Mouse (Mus musculus) embryonic facial prominence, embryonic 14.5 days (tissue): ENCODE data around the gene Btbd16. TPM values are rescaled to one million over a fixed set of nuclear protein-coding genes. Genes with fewer than 3 reads are reported as not detected.
A peak's percentile ranks its signal among the peaks of the same experiment; 100 is the strongest.

Source experiments
- ATAC-seq: fragments of 200-750 bp; cut with Nextera tagmentation; 2 replicates; pipeline ENCODE4 v1.8.0; 2017; ENCODE audit warnings: low read depth, moderate number of reproducible peaks, moderate TSS enrichment
- DNase-seq: peaks from one replicate; pipeline ENCODE4 v3.0.0-alpha.2; 2015; ENCODE audit warnings: low spot score
- H3K27ac ChIP-seq: fragments of 300-500 bp; sonication (generic); replicated peaks from 2 replicates; pipeline ENCODE4 v1.5.1; 2014; ENCODE audit warnings: low read depth, mild to moderate bottlenecking, low read length, moderate library complexity
- H3K27me3 ChIP-seq: fragments of 300-500 bp; sonication (generic); replicated peaks from 2 replicates; pipeline ENCODE4 v1.6.1; 2014; ENCODE audit warnings: low read length; ENCODE audit not compliant: control insufficient read depth, insufficient read depth
- H3K36me3 ChIP-seq: fragments of 300-500 bp; sonication (generic); 2 replicates; pipeline ENCODE4 v1.6.1; 2014; ENCODE audit warnings: low read length, mixed read lengths; ENCODE audit not compliant: control insufficient read depth, insufficient read depth
- H3K4me1 ChIP-seq: fragments of 300-500 bp; sonication (generic); 2 replicates; pipeline ENCODE4 v1.6.1; 2014; ENCODE audit warnings: antibody characterized with exemption, low read length; ENCODE audit not compliant: control insufficient read depth, insufficient read depth
- H3K4me2 ChIP-seq: fragments of 300-500 bp; sonication (generic); 2 replicates; pipeline ENCODE4 v1.6.1; 2014; ENCODE audit warnings: low read depth, mild to moderate bottlenecking, low read length, moderate library complexity, mixed read lengths
- H3K4me3 ChIP-seq: fragments of 300-500 bp; sonication (generic); 2 replicates; pipeline ENCODE4 v1.5.1; 2014; ENCODE audit warnings: low read depth, mild to moderate bottlenecking, low read length
- H3K9ac ChIP-seq: fragments of 300-500 bp; sonication (generic); 2 replicates; pipeline ENCODE4 v1.6.1; 2014; ENCODE audit warnings: low read depth, mild to moderate bottlenecking, low read length, moderate library complexity, mixed read lengths
- H3K9me3 ChIP-seq: fragments of 300-500 bp; sonication (generic); 2 replicates; pipeline ENCODE4 v1.6.1; 2016; ENCODE audit warnings: low read length; ENCODE audit not compliant: control insufficient read depth
- WGBS: fragments of 180-500 bp; shearing (Covaris S2); extraction: QIAGEN DNeasy Blood & Tissue Kit; methylation state at CpG from one replicate; pipeline ENCODE4 v1.1.7; 2014; 5-methylcytosine and 5-hydroxymethylcytosine counted together
- polyA plus RNA-seq: library from polyadenylated mRNA; unstranded; fragments of >200 nt; fragmentation: Nextera tagmentation; extraction: Ambion mirVana; gene quantifications from 2 replicates; pipeline ENCODE4 v1.2.1, GENCODE M21; 2014

Btbd16 gene
- polyA plus RNA-seq, 1 experiment from 2014 or later: not detected

- Histone ChIP-seq H3K4me3 (no peak overlapping the region), H3K27me3 (0 out of 2 replicates have a peak, but pooled peaks cover 5% of the 10 kb centered on the region), H3K9ac (no peak overlapping the region), H3K9me3 (no peaks in the 10 kb centered on the region), H3K4me2 (no peak overlapping the region), H3K27ac (no peak overlapping the region), H3K4me1 (peaks cover 7% of the 10 kb centered on the region; the same call in 1 of the 2 replicates), H3K36me3 (no peaks in the 10 kb centered on the region)
- ATAC-seq: peak; percentile 93
- DNase-seq: peak; percentile 82
- 27% methylated on average over 21 of the region's 21 CpGs for WGBS
Measured at GRCm38 (mm10) chr7:130834299-130834698, 60.4 kb downstream of the Btbd16 start.

GRCm38 (mm10) chr7:130834958-130835861 is 61.3 kb downstream of the Btbd16 start:
- no peaks in the 10 kb centered on the region for H3K9me3 ChIP-seq
- H3K4me3 ChIP-seq: no peak overlapping the region
- H3K27me3 ChIP-seq: 0 out of 2 replicates have a peak, but pooled peaks cover 5% of the 10 kb centered on the region
- no peaks in the 10 kb centered on the region for H3K36me3 ChIP-seq
- H3K27ac ChIP-seq: no peak overlapping the region; the same call in 1 of the 2 replicates
- H3K9ac ChIP-seq: 0 out of 2 replicates have a peak overlapping the region, but pooled peaks have one; percentile 5
- WGBS: 13% methylated on average over 18 of the region's 18 CpGs
- peak; percentile 67 for DNase-seq
- no peak overlapping the region for H3K4me2 ChIP-seq
- ATAC-seq: peak; percentile 59; the same call in 1 of the 2 replicates
- H3K4me1 ChIP-seq: peaks cover 7% of the 10 kb centered on the region; the same call in 1 of the 2 replicates

GRCm38 (mm10) chr7:130836066-130836465 is 62.2 kb downstream of the Btbd16 start:
- H3K36me3 ChIP-seq: no peaks in the 10 kb centered on the region
- 0 out of 2 replicates have a peak, but pooled peaks cover 5% of the 10 kb centered on the region for H3K27me3 ChIP-seq
- no peak overlapping the region for H3K4me2 ChIP-seq
- H3K4me3 ChIP-seq: no peak overlapping the region
- ATAC-seq (no peak), DNase-seq (no peak)
- H3K27ac ChIP-seq: no peak overlapping the region
- 80% methylated on average over 9 of the region's 9 CpGs for WGBS
- no peaks in the 10 kb centered on the region for H3K9me3 ChIP-seq
- H3K4me1 ChIP-seq: peaks cover 7% of the 10 kb centered on the region; the same call in 1 of the 2 replicates
- no peak overlapping the region for H3K9ac ChIP-seq

- Histone ChIP-seq H3K27me3 (0 out of 2 replicates have a peak, but pooled peaks cover 5% of the 10 kb centered on the region), H3K4me2 (no peak overlapping the region), H3K9me3 (no peaks in the 10 kb centered on the region), H3K4me1 (peaks cover 7% of the 10 kb centered on the region; the same call in 1 of the 2 replicates), H3K27ac (no peak overlapping the region), H3K4me3 (no peak overlapping the region), H3K9ac (no peak overlapping the region), H3K36me3 (no peaks in the 10 kb centered on the region)
- 30% methylated on average over 12 of the region's 12 CpGs for WGBS
- ATAC-seq: peak; percentile 31; the same call in 1 of the 2 replicates
- peak; percentile 79 for DNase-seq
Measured at GRCm38 (mm10) chr7:130837941-130838657, 64.2 kb downstream of the Btbd16 start.

GRCm38 (mm10) chr7:130838658-130839025 is 64.8 kb downstream of the Btbd16 start:
- H3K27me3 ChIP-seq: 0 out of 2 replicates have a peak, but pooled peaks cover 4% of the 10 kb centered on the region
- H3K9me3 ChIP-seq: no peaks in the 10 kb centered on the region
- no peak overlapping the region for H3K4me3 ChIP-seq
- DNase-seq (no peak), ATAC-seq (no peak)
- peaks cover 7% of the 10 kb centered on the region; the same call in 1 of the 2 replicates for H3K4me1 ChIP-seq
- H3K4me2 ChIP-seq: no peak overlapping the region
- H3K36me3 ChIP-seq: no peaks in the 10 kb centered on the region
- no peak overlapping the region for H3K9ac ChIP-seq
- 64% methylated on average over 3 of the region's 3 CpGs for WGBS
- no peak overlapping the region for H3K27ac ChIP-seq

GRCm38 (mm10) chr7:130839380-130840100 is 65.7 kb downstream of the Btbd16 start:
- Histone ChIP-seq H3K4me2 (no peak overlapping the region), H3K36me3 (no peaks in the 10 kb centered on the region), H3K4me3 (no peak overlapping the region), H3K9me3 (no peaks in the 10 kb centered on the region), H3K4me1 (peaks cover 7% of the 10 kb centered on the region; the same call in 1 of the 2 replicates), H3K9ac (no peak overlapping the region), H3K27ac (no peak overlapping the region), H3K27me3 (no peaks in the 10 kb centered on the region)
- no peak for ATAC-seq
- 89% methylated on average over 12 of the region's 12 CpGs for WGBS
- no peak for DNase-seq

- Histone ChIP-seq H3K27ac (no peak overlapping the region), H3K9ac (no peak overlapping the region), H3K4me3 (no peak overlapping the region), H3K36me3 (no peaks in the 10 kb centered on the region), H3K4me1 (no peaks in the 10 kb centered on the region), H3K9me3 (no peaks in the 10 kb centered on the region), H3K4me2 (no peak overlapping the region), H3K27me3 (no peaks in the 10 kb centered on the region)
- ATAC-seq: no peak
- no peak for DNase-seq
- 81% methylated on average over 17 of the region's 17 CpGs for WGBS
Measured at GRCm38 (mm10) chr7:130847164-130847718, 73.4 kb downstream of the Btbd16 start.
